Mouse (Mus musculus) embryonic facial prominence, embryonic 14.5 days (tissue): Measurements from ENCODE around the gene Osbpl8. TPM values are rescaled to one million over a fixed set of nuclear protein-coding genes. Genes with fewer than 3 reads are reported as not detected.
"Not testable (repeated sequence)": the region's sequence is repeated elsewhere in the genome, so short reads cannot be mapped to it uniquely, and the experiment has no call there.

Experiments
- ATAC-seq: fragments of 200-750 bp; cut with Nextera tagmentation; 2 replicates; pipeline ENCODE4 v1.8.0; 2017; ENCODE audit warnings: low read depth, moderate number of reproducible peaks, moderate TSS enrichment
- DNase-seq: peaks from one replicate; pipeline ENCODE4 v3.0.0-alpha.2; 2015; ENCODE audit warnings: low spot score
- H3K27ac ChIP-seq: fragments of 300-500 bp; sonication (generic); replicated peaks from 2 replicates; pipeline ENCODE4 v1.5.1; 2014; ENCODE audit warnings: low read depth, mild to moderate bottlenecking, low read length, moderate library complexity
- H3K27me3 ChIP-seq: fragments of 300-500 bp; sonication (generic); replicated peaks from 2 replicates; pipeline ENCODE4 v1.6.1; 2014; ENCODE audit warnings: low read length; ENCODE audit not compliant: control insufficient read depth, insufficient read depth
- H3K36me3 ChIP-seq: fragments of 300-500 bp; sonication (generic); 2 replicates; pipeline ENCODE4 v1.6.1; 2014; ENCODE audit warnings: low read length, mixed read lengths; ENCODE audit not compliant: control insufficient read depth, insufficient read depth
- H3K4me1 ChIP-seq: fragments of 300-500 bp; sonication (generic); 2 replicates; pipeline ENCODE4 v1.6.1; 2014; ENCODE audit warnings: antibody characterized with exemption, low read length; ENCODE audit not compliant: control insufficient read depth, insufficient read depth
- H3K4me2 ChIP-seq: fragments of 300-500 bp; sonication (generic); 2 replicates; pipeline ENCODE4 v1.6.1; 2014; ENCODE audit warnings: low read depth, mild to moderate bottlenecking, low read length, moderate library complexity, mixed read lengths
- H3K4me3 ChIP-seq: fragments of 300-500 bp; sonication (generic); 2 replicates; pipeline ENCODE4 v1.5.1; 2014; ENCODE audit warnings: low read depth, mild to moderate bottlenecking, low read length
- H3K9ac ChIP-seq: fragments of 300-500 bp; sonication (generic); 2 replicates; pipeline ENCODE4 v1.6.1; 2014; ENCODE audit warnings: low read depth, mild to moderate bottlenecking, low read length, moderate library complexity, mixed read lengths
- H3K9me3 ChIP-seq: fragments of 300-500 bp; sonication (generic); 2 replicates; pipeline ENCODE4 v1.6.1; 2016; ENCODE audit warnings: low read length; ENCODE audit not compliant: control insufficient read depth
- WGBS: fragments of 180-500 bp; shearing (Covaris S2); extraction: QIAGEN DNeasy Blood & Tissue Kit; methylation state at CpG from one replicate; pipeline ENCODE4 v1.1.7; 2014; 5-methylcytosine and 5-hydroxymethylcytosine counted together
- polyA plus RNA-seq: library from polyadenylated mRNA; unstranded; fragments of >200 nt; fragmentation: Nextera tagmentation; extraction: Ambion mirVana; gene quantifications from 2 replicates; pipeline ENCODE4 v1.2.1, GENCODE M21; 2014

Gene Osbpl8
- polyA plus RNA-seq, 1 experiment from 2014 or later = 9.5 TPM

- not testable (repeated sequence) for H3K27ac ChIP-seq, H3K4me3 ChIP-seq, H3K27me3 ChIP-seq, DNase-seq, ATAC-seq, H3K9ac ChIP-seq, H3K36me3 ChIP-seq, H3K9me3 ChIP-seq, H3K4me2 ChIP-seq, H3K4me1 ChIP-seq
- WGBS = 88% methylated on average over 7 of the region's 7 CpGs
Measured at GRCm38 (mm10) chr10:111232237-111232636, 67.7 kb downstream of the Osbpl8 start.

DNA sequence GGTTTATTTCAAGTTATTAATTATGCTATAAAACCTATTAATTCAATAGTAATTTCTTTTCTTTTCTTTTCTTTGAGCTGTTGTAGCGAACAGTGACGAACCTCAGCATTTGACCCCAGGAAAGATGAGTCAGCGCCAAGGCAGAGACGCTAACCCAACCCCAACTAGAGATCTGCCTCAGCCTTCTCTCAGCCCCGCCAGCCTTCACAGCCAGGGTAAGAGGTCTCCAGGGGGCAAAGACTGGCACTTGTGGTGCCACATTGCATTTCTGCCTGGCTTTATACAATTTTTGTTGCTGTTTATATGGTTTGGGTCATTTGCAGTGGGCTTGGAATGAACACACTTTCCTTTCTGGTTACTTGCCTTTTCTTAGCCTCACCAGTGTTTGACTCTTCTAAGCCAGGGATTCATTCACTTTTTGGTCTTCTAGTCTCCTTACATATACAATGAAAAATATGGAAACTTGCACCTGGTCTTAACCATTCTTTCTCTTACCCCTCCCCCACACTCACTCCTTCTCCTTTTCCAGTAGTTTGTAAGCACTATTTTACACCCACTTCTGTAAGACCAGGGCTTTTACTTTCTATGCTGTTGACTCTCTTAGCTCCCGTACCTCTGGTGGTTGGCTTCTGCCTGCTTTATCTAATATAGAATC is 69.1 kb downstream of the Osbpl8 start:
- no peak overlapping the region for H3K27ac ChIP-seq
- no peaks in the 10 kb centered on the region for H3K4me1 ChIP-seq
- no peak for ATAC-seq
- no peak overlapping the region for H3K4me3 ChIP-seq
- H3K9me3 ChIP-seq = no peaks in the 10 kb centered on the region
- no peaks in the 10 kb centered on the region for H3K36me3 ChIP-seq
- H3K27me3 ChIP-seq = no peaks in the 10 kb centered on the region
- 82% methylated on average over 6 of the region's 6 CpGs for WGBS
- DNase-seq = no peak
- H3K9ac ChIP-seq = no peak overlapping the region
- no peak overlapping the region for H3K4me2 ChIP-seq

GRCm38 (mm10) chr10:111234450-111235288 is 70.1 kb downstream of the Osbpl8 start:
- H3K27ac ChIP-seq = no peak overlapping the region
- 71% methylated on average over 6 of the region's 6 CpGs for WGBS
- H3K27me3 ChIP-seq = no peaks in the 10 kb centered on the region
- H3K4me2 ChIP-seq = no peak overlapping the region
- H3K9me3 ChIP-seq = no peaks in the 10 kb centered on the region
- no peak for DNase-seq
- no peak overlapping the region for H3K9ac ChIP-seq
- ATAC-seq = no peak
- H3K4me3 ChIP-seq = no peak overlapping the region
- no peaks in the 10 kb centered on the region for H3K36me3 ChIP-seq
- no peaks in the 10 kb centered on the region for H3K4me1 ChIP-seq

GRCm38 (mm10) chr10:111235289-111235570 is 70.7 kb downstream of the Osbpl8 start:
- Histone ChIP-seq H3K9me3 (no peaks in the 10 kb centered on the region), H3K4me3 (no peak overlapping the region), H3K9ac (no peak overlapping the region), H3K27ac (no peak overlapping the region), H3K4me2 (no peak overlapping the region), H3K27me3 (no peaks in the 10 kb centered on the region), H3K36me3 (no peaks in the 10 kb centered on the region), H3K4me1 (no peaks in the 10 kb centered on the region)
- 97% methylated on average over 6 of the region's 6 CpGs for WGBS
- no peak for DNase-seq
- no peak for ATAC-seq

DNA sequence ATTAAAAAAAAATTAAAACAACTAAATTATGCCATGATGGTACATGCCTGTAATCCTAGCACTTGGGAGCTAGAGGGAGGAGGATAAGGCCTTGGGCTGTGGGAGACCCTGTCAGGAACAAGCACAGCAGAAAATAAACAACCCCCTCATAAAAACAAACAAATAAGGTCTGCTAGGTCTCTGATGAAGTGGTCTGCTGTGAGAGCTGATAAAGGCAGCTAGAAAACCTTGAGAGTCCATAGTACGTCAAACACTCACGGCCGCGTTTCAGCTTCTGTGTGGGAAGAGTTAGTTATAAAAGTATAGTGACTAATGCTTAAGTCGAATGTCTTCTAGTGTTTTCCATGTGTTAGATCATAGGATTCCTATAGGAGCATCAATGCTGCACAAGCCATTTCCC is 72.9 kb downstream of the Osbpl8 start:
- DNase-seq (no peak), ATAC-seq (no peak)
- no peak overlapping the region for H3K9ac ChIP-seq
- no peaks in the 10 kb centered on the region for H3K9me3 ChIP-seq
- H3K4me3 ChIP-seq = no peak overlapping the region
- H3K36me3 ChIP-seq = no peaks in the 10 kb centered on the region
- H3K27ac ChIP-seq = no peak overlapping the region
- 86% methylated on average over 5 of the region's 5 CpGs for WGBS
- no peak overlapping the region for H3K4me2 ChIP-seq
- H3K4me1 ChIP-seq = peaks cover 2% of the 10 kb centered on the region; the same call in 1 of the 2 replicates
- no peaks in the 10 kb centered on the region for H3K27me3 ChIP-seq

DNA sequence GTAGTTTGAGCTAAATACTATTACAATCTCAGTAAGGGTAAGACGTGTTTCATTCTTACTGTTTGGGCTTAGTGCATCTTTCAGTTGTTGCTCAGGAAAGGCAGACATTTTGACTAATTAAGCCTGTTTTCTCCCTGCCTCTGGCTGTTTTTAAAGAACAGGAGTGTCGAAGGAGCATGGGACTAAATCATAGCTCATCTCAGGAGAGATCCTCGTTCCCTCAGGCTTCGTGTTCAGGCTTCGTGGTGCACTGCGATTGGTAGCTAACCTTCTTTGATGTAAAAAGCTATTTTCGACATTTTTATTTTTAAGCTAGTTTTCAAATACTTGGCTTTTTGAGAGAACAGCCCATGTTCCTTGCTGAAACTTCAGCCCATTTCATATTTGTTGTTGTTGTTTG is 78.1 kb downstream of the Osbpl8 start:
- H3K27ac ChIP-seq = no peak overlapping the region
- H3K4me1 ChIP-seq = peaks cover 8% of the 10 kb centered on the region; the same call in 1 of the 2 replicates
- ATAC-seq (peak; percentile 67), DNase-seq (no peak)
- no peak overlapping the region for H3K4me3 ChIP-seq
- H3K27me3 ChIP-seq = no peaks in the 10 kb centered on the region
- H3K4me2 ChIP-seq = no peak overlapping the region
- 56% methylated on average over 7 of the region's 7 CpGs for WGBS
- H3K36me3 ChIP-seq = no peaks in the 10 kb centered on the region
- H3K9ac ChIP-seq = no peak overlapping the region
- no peaks in the 10 kb centered on the region for H3K9me3 ChIP-seq

DNA sequence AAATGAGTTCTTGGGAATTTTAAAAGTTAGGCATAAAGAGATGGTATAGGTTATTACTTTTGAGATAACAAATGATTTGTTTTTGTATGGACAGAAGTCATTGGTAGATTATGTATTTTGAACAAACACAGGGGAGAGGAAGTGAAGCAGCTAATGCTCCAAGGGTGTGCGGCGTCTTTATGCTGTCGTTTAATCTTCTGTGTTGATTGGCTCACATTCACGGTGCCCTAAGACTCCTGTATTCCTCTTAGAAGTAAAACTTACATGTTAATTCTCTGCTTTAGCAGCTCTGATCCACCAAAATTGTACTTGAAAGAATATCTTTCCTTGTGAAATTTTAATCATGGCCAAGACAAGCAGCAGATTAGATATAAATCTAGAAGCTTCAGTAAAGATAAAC is 83.1 kb downstream of the Osbpl8 start:
- ATAC-seq = no peak
- peak overlapping the region; percentile 26; the same call in 1 of the 2 replicates for H3K4me2 ChIP-seq
- WGBS = 60% methylated on average over 4 of the region's 4 CpGs

DNA sequence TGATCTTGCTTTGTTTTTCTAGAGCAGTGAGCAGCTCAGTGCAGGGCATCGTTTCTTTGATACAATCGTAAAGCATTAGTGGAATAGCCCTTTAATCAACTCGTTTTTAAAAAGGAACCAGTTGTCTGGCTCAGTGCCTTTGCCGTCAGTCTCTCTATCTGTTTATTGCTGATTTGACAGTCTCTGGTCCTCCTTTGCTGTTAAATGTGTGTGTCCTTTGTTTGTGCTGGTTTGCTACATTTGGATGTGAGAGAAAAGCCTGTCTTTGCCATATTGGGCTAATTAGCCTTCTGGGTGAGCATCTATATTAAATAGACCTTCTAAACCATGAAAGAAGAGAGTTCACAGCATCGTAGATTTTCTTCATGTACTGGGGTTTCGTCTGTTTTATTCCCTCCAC is 83.6 kb downstream of the Osbpl8 start:
- 50% methylated on average over 6 of the region's 6 CpGs for whole genome bisulfite sequencing
- H3K27ac ChIP-seq = no peak overlapping the region
- H3K36me3 ChIP-seq = no peaks in the 10 kb centered on the region
- H3K4me2 ChIP-seq = peak overlapping the region; percentile 26; the same call in 1 of the 2 replicates
- DNase-seq (no peak), ATAC-seq (no peak)
- H3K9ac ChIP-seq = no peak overlapping the region
- H3K4me3 ChIP-seq = no peak overlapping the region
- H3K9me3 ChIP-seq = no peaks in the 10 kb centered on the region
- peaks cover 8% of the 10 kb centered on the region; the same call in 1 of the 2 replicates for H3K4me1 ChIP-seq
- H3K27me3 ChIP-seq = no peaks in the 10 kb centered on the region

More for the DNA sequence above, 83.1 kb downstream of the Osbpl8 start:
- Histone ChIP-seq H3K4me1 (peaks cover 11% of the 10 kb centered on the region; the same call in 1 of the 2 replicates), H3K36me3 (no peaks in the 10 kb centered on the region), H3K9me3 (no peaks in the 10 kb centered on the region), H3K27me3 (no peaks in the 10 kb centered on the region), H3K27ac (no peak overlapping the region), H3K4me3 (no peak overlapping the region), H3K9ac (no peak overlapping the region)
- no peak for DNase-seq
